Mouse (Mus musculus) spleen, adult 2 months (tissue): Measurements from ENCODE around the gene Creld1.

Source experiments
- CTCF ChIP-seq: fragments of 200-500 bp; IDR thresholded peaks from 2 replicates; pipeline ENCODE4 v1.5.1; 2011; ENCODE audit warnings: mild to moderate bottlenecking, inconsistent platforms; ENCODE audit not compliant: insufficient read depth, insufficient read length, insufficient replicate concordance; ENCODE audit errors: extremely low read depth
- POLR2A ChIP-seq: fragments of 200-500 bp; IDR thresholded peaks from 2 replicates; pipeline ENCODE4 v1.6.1; 2011; ENCODE audit warnings: low read depth, low read length, inconsistent platforms

GRCm38 (mm10) chr6:113471297-113471936 lies 11.7 kb upstream of the Creld1 start, which contains the start of gene Il17rc:
- no peak for TF ChIP-seq POLR2A
- no peak for TF ChIP-seq CTCF
